Mouse (Mus musculus): ENCODE data around the gene Btg4. TPM values are rescaled to one million over a fixed set of nuclear protein-coding genes. Genes with fewer than 3 reads are reported as not detected.
A peak's percentile ranks its signal among the peaks of the same experiment; 100 is the strongest.

Btg4 gene
- total and polyA plus RNA-seq, 2 experiments from 2014 or later: not detected

DNA sequence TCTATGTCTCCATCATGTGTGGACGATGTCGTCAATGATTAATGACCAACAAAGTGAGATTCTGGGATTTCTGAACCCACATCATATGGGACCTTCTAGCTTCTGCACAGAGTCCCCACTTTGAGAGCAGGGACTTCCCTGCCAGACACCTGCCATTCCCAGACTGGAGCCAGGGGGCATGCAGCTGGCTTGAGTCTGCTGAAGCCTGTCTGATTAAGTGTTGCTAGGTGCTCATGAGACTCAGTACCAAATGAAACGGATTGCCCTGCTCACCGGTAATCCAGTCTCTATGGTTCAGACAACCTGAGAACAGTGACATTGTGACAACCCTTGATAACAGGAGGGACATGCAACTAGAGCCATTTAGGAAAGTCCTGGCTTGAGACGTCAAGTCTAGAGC is 103.3 kb downstream of the Btg4 start:
- H3K4me3 ChIP-seq (ENCODE audit: low read depth, low read length): no peak overlapping the region
- no peak overlapping the region for H3K27ac ChIP-seq (ENCODE audit: low read depth, low read length)
- H3K27me3 ChIP-seq (ENCODE audit: insufficient read depth, low read length): no peaks in the 10 kb centered on the region
- DNase-seq: no peak
- WGBS: 82% methylated on average over 5 of the region's 5 CpGs
- H3K4me1 ChIP-seq (ENCODE audit: insufficient read depth): no peaks in the 10 kb centered on the region
- ATAC-seq: no peak
- peak; percentile 17; the same call in 1 of the 2 replicates for TF ChIP-seq CTCF (IDR thresholded peaks at IDR 0.05; ENCODE audit: low read depth)
- H3K9ac ChIP-seq: no peak overlapping the region
- no peaks in the 10 kb centered on the region for H3K9me3 ChIP-seq (ENCODE audit: low read length)
- H3K36me3 ChIP-seq (ENCODE audit: insufficient read depth): no peaks in the 10 kb centered on the region
- H3K4me2 ChIP-seq (ENCODE audit: low read depth): no peak overlapping the region

DNA sequence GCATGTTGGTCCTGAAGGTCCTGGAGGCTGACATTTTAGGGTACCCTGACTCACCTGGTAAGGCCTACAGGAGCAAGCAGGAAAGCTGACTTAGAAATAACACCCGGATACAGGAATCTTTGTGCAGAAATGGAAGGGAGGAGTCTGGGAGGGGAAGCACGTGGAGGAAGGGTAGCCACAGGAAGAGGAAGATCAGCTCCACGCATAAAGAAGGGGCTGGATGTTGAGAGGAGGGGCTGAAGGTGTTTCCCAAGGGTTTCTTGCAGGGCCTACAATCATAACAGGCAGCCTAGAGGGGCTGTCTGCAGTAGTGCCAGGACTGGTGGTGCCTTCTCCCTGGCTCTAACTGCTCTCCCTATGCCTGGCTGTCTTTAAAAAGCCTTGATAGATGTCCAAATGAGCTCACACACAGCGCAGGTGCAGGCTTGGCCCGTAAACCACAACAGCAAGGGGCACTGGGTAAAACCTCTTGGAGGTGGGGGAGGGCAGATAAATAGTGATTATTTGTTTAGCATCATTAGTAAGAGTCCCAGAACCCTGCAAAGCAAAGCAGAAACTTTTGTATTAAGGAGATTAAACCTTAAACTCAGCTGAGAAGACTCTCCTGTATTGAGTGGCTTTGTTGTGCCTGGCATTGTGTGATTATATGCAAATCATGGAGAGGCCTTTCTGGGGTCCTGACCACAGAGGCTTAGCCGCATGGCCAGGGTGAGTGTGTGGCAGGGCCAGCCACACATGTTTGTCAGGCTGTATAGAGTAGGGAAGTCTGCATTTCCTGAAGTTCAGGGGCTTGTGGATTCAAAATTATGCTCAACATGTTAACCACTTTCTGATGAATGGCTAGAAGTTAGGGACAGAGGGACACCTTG is 104.8 kb downstream of the Btg4 start, which contains the start of gene Gm32742:
Gene Gm32742, minus strand, starts transcription at position 206 of the 869 bp plus-strand sequence.
- WGBS: 41% methylated on average over 6 of the region's 6 CpGs
- TF ChIP-seq CTCF (IDR thresholded peaks at IDR 0.05; ENCODE audit: low read depth): no peak
- Histone ChIP-seq H3K27me3 (ENCODE audit: insufficient read depth, low read length) (no peaks in the 10 kb centered on the region), H3K4me2 (ENCODE audit: low read depth) (no peak within 1 kb of the TSS), H3K27ac (ENCODE audit: low read depth, low read length) (no peak within 1 kb of the TSS), H3K4me1 (ENCODE audit: insufficient read depth) (no peaks in the 10 kb centered on the region), H3K9me3 (ENCODE audit: low read length) (no peaks in the 10 kb centered on the region), H3K9ac (no peak within 1 kb of the TSS), H3K36me3 (ENCODE audit: insufficient read depth) (no peaks in the 10 kb centered on the region), H3K4me3 (ENCODE audit: low read depth, low read length) (no peak within 1 kb of the TSS)
- ATAC-seq: no peak
- DNase-seq: no peak

DNA sequence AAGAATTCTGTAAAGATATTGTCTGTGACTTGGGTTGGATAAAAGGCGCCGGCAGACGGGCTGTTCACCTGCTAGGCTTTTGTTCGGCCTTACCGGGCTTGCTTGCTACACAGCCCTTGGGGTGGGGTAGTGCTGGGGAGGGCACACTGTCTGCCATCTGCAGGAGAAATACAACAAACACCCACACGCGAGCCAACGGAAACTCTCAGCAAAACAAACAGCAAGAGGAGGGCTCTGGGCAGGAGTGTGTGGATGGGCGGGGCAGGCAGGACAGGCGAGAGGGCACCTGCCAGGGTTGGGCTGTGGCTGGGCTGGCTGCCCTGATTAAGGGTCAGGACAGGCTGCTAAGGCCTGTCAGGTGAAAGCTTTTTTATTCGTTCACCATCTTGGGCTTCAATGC is 107.3 kb downstream of the Btg4 start:
- TF ChIP-seq CTCF (IDR thresholded peaks at IDR 0.05; ENCODE audit: low read depth): no peak
- 44% methylated on average over 11 of the region's 11 CpGs for WGBS
- DNase-seq: no peak
- Histone ChIP-seq H3K4me3 (ENCODE audit: low read depth, low read length) (no peak overlapping the region), H3K36me3 (ENCODE audit: insufficient read depth) (no peaks in the 10 kb centered on the region), H3K4me1 (ENCODE audit: insufficient read depth) (no peaks in the 10 kb centered on the region), H3K9ac (no peak overlapping the region), H3K27ac (ENCODE audit: low read depth, low read length) (no peak overlapping the region), H3K27me3 (ENCODE audit: insufficient read depth, low read length) (no peaks in the 10 kb centered on the region), H3K4me2 (ENCODE audit: low read depth) (no peak overlapping the region), H3K9me3 (ENCODE audit: low read length) (no peaks in the 10 kb centered on the region)
- ATAC-seq: no peak

DNA sequence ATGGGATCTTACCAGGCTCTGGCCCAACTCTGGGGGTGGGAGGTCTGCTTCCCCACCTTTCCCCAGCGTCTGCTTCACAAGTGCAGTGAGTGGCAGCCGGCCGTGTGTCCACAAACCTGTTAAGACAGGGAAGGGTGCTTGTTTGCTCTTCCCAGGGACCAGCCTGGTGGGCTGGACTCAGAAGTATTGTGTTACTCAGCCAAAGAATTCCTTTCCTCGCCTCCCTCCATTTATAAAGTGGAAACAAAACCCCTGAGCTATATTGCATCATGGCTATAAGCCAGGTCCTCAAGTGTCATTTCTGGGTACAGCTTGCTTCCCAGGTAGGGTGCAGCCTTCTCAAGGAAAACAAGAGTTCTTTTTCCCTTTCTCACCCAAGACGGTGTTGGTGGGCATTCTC is 108.0 kb downstream of the Btg4 start:
- no peak overlapping the region for H3K27ac ChIP-seq (ENCODE audit: low read depth, low read length)
- DNase-seq (no peak), ATAC-seq (no peak)
- TF ChIP-seq CTCF (IDR thresholded peaks at IDR 0.05; ENCODE audit: low read depth): no peak
- 63% methylated on average over 5 of the region's 5 CpGs for WGBS
- no peaks in the 10 kb centered on the region for H3K9me3 ChIP-seq (ENCODE audit: low read length)
- no peaks in the 10 kb centered on the region for H3K27me3 ChIP-seq (ENCODE audit: insufficient read depth, low read length)
- no peak overlapping the region for H3K9ac ChIP-seq
- H3K4me1 ChIP-seq (ENCODE audit: insufficient read depth): no peaks in the 10 kb centered on the region
- no peaks in the 10 kb centered on the region for H3K36me3 ChIP-seq (ENCODE audit: insufficient read depth)
- no peak overlapping the region for H3K4me2 ChIP-seq (ENCODE audit: low read depth)
- no peak overlapping the region for H3K4me3 ChIP-seq (ENCODE audit: low read depth, low read length)

DNA sequence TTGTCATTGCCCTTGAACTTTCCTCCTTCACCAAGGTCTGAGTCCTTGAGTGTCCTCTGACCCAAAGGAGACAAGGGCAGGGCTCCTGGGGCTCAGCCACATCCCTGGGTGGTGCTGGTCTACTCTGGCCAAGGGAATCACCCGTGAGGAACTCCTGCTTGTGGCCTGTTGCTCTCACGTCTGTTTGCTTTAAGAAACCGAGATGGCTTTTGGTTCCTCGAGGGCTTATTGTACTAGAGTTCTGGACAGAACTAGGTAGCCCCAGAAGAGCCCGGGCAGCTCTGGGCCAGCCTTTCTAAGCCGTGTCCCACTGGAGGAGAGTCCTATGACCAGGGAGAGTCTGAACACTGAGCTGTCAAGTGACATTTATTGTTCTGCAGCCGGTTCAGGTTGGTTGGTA is 108.4 kb downstream of the Btg4 start:
- 88% methylated on average over 7 of the region's 7 CpGs for WGBS
- no peaks in the 10 kb centered on the region for H3K36me3 ChIP-seq (ENCODE audit: insufficient read depth)
- no peak overlapping the region for H3K4me2 ChIP-seq (ENCODE audit: low read depth)
- H3K9ac ChIP-seq: no peak overlapping the region
- DNase-seq: no peak
- TF ChIP-seq CTCF (IDR thresholded peaks at IDR 0.05; ENCODE audit: low read depth): no peak
- no peak for ATAC-seq
- no peak overlapping the region for H3K4me3 ChIP-seq (ENCODE audit: low read depth, low read length)
- H3K9me3 ChIP-seq (ENCODE audit: low read length): no peaks in the 10 kb centered on the region
- no peaks in the 10 kb centered on the region for H3K27me3 ChIP-seq (ENCODE audit: insufficient read depth, low read length)
- H3K27ac ChIP-seq (ENCODE audit: low read depth, low read length): no peak overlapping the region
- H3K4me1 ChIP-seq (ENCODE audit: insufficient read depth): no peaks in the 10 kb centered on the region

MicroRNA genes within 50 kb of the gene (microRNA counts, 519-probe panel; counts per million panel counts)
- 1,596 counts per million, percentile 12 among the panel's probes with 10 or more counts for microRNA mmu-miR-34b-3p
- 2,887 counts per million, percentile 23 among the panel's probes with 10 or more counts for microRNA mmu-miR-34b-5p
- 6,785 counts per million, percentile 90 among the panel's probes with 10 or more counts for microRNA mmu-miR-34c

Small RNA genes within 50 kb of the gene (microRNA-seq; reads per million reads assigned to microRNA genes)
- gene Mir34b: 106 to 153 reads per million in 2 experiments
- 2,292 to 2,405 reads per million in 2 experiments for gene Mir34c

Other genes starting within 250 kb of the Btg4 start
- 15.2 and 26.0 TPM in 2 replicates for gene Ppp2r1b, start 215.6 kb upstream of the Btg4 start, total RNA-seq (2014; rRNA removed)
- 26.1 and 29.8 TPM in 2 replicates for gene Ppp2r1b, start 215.6 kb upstream of the Btg4 start, polyA plus RNA-seq (2015; fragmentation: Nextera tagmentation; extraction: Ambion mirVana)
- gene Sik2, start 51.8 kb upstream of the Btg4 start, total RNA-seq (2014; rRNA removed): 36.7 and 38.2 TPM in 2 replicates
- 15.9 and 20.5 TPM in 2 replicates for gene Sik2, start 51.8 kb upstream of the Btg4 start, polyA plus RNA-seq (2015; fragmentation: Nextera tagmentation; extraction: Ambion mirVana)
- gene Layn, start 16.2 kb downstream of the Btg4 start, total RNA-seq (2014; rRNA removed): 3.8 and 7.8 TPM in 2 replicates
- gene Layn, start 16.2 kb downstream of the Btg4 start, polyA plus RNA-seq (2015; fragmentation: Nextera tagmentation; extraction: Ambion mirVana): 2.9 and 3.2 TPM in 2 replicates
- 1.4 and 2.2 TPM in 2 replicates for gene 4833427G06Rik, start 41.2 kb downstream of the Btg4 start, total RNA-seq (2014; rRNA removed)
- gene 4833427G06Rik, start 41.2 kb downstream of the Btg4 start, polyA plus RNA-seq (2015; fragmentation: Nextera tagmentation; extraction: Ambion mirVana): 1.5 and 2.4 TPM in 2 replicates
- not detected in 2 replicates for gene Gm32742, start 104.6 kb downstream of the Btg4 start, total RNA-seq (2014; rRNA removed)
- 0.02 and 0.03 TPM in 2 replicates for gene Gm32742, start 104.6 kb downstream of the Btg4 start, polyA plus RNA-seq (2015; fragmentation: Nextera tagmentation; extraction: Ambion mirVana)
- gene Pou2af1, start 152.8 kb downstream of the Btg4 start, total RNA-seq (2014; rRNA removed): 0.05 TPM in 1 of 2 replicates, not detected in the other
- gene Pou2af1, start 152.8 kb downstream of the Btg4 start, polyA plus RNA-seq (2015; fragmentation: Nextera tagmentation; extraction: Ambion mirVana): 0.09 TPM in 1 of 2 replicates, not detected in the other
- 0.15 and 0.33 TPM in 2 replicates for gene Colca2, start 217.7 kb downstream of the Btg4 start, total RNA-seq (2014; rRNA removed)
- gene Colca2, start 217.7 kb downstream of the Btg4 start, polyA plus RNA-seq (2015; fragmentation: Nextera tagmentation; extraction: Ambion mirVana): 0.84 and 1.0 TPM in 2 replicates